Mouse (Mus musculus) brain, embryonic 14.5 days (tissue): ENCODE measurements around the gene Zfpm1.

ENCODE experiments used
- CTCF ChIP-seq: fragments of 200-500 bp; IDR thresholded peaks from 2 replicates; pipeline ENCODE4 v1.5.1; 2012; ENCODE audit warnings: inconsistent platforms, mild to moderate bottlenecking, moderate library complexity, borderline replicate concordance; ENCODE audit not compliant: insufficient read depth, insufficient read length; ENCODE audit errors: extremely low read depth
- POLR2A ChIP-seq: fragments of 200-500 bp; IDR thresholded peaks from 2 replicates; pipeline ENCODE4 v1.6.1; 2012; ENCODE audit warnings: mild to moderate bottlenecking, inconsistent platforms, borderline replicate concordance; ENCODE audit not compliant: poor library complexity, insufficient read depth, insufficient read length, severe bottlenecking; ENCODE audit errors: extremely low read depth

GRCm38 (mm10) chr8:122243310-122243709, 38.6 kb upstream of the Zfpm1 start:
- TF ChIP-seq POLR2A (no peak), CTCF (no peak)
